Mouse (Mus musculus) thymus, postnatal 10 days (tissue): ENCODE measurements around the gene Smg6.

ENCODE experiments used
- DNase-seq, 2 experiments: peaks; one replicate each; pipeline ENCODE4 v3.0.0; 2021; ENCODE audit warnings: low spot score in 2 of 2

The Smg6 gene

GRCm38 (mm10) chr11:75190905-75191441 is 265.4 kb downstream of the Smg6 start, which contains the start of gene Dph1:
TSS of gene Dph1 (minus strand) at chr11:75191241.
- no peak for DNase-seq

- DNase-seq = no peak
Observed at GRCm38 (mm10) chr11:75191841-75192240, 266.2 kb downstream of the Smg6 start.

GRCm38 (mm10) chr11:75192336-75193214 is 267.0 kb downstream of the Smg6 start:
- peak in 1 of 2 experiments; percentile 65 for DNase-seq

GRCm38 (mm10) chr11:75193256-75194071 is 267.8 kb downstream of the Smg6 start, which contains the start of gene Rtn4rl1:
TSS of gene Rtn4rl1 (plus strand) at chr11:75193783.
- peak; percentile 66 to 77 for DNase-seq

- peak; percentile 42 to 58 for DNase-seq
Observed at GRCm38 (mm10) chr11:75194121-75194849, 268.7 kb downstream of the Smg6 start.

DNA sequence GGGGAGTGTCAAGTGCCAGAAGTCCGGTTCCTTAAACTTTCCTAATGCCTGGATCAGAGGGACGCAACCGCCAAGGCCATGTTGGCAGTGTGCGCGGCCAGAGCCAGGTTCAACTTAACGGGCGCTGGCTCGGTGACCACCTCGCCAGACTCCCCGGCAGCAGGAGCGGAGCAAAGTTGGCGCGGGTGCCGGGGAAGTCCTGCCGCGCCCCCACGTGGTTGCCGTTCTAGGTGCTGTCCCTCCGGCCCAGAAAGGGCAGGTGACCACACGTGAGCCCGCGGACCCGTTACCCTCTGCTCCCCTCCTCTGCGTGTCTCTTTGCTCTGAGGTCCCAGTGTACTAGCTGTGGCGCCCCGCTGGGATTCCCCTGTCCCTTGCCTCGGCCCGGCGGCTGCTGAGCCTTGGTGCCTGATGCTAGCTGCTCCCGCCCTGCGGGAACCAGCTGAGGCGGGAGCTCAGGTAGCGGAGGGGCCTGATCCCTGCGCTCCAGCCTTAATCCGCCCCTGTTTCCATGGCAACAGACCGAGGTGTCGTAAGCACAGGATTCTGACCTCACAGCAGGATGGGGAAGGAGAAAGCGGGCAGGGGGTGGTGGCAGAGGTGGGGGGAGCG is 269.3 kb downstream of the Smg6 start:
- DNase-seq = peak in 1 of 2 experiments; percentile 45

GRCm38 (mm10) chr11:75196131-75196530 is 270.5 kb downstream of the Smg6 start:
- DNase-seq = no peak

- DNase-seq = no peak
Observed at GRCm38 (mm10) chr11:75197956-75198355, 272.3 kb downstream of the Smg6 start.

DNA sequence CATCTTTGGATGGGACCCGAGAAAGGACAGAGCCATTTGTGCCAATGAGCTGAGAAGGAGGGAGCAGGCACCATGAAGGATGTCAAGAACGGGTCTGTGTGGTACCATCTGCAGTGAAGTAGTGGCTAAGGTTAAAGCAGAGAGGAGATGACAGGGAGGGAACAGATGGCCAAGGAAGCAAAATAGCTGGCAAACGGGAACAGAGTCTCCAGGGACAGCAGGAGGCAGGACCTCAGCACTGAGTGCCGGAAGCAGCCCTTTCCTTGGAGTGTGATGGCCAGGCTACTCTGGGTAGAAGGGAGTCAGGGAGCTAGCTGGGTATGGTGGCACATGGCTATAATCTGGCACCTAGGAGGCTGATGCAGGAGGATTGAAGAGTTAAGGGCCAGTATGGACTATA is 273.2 kb downstream of the Smg6 start:
- no peak for DNase-seq

DNA sequence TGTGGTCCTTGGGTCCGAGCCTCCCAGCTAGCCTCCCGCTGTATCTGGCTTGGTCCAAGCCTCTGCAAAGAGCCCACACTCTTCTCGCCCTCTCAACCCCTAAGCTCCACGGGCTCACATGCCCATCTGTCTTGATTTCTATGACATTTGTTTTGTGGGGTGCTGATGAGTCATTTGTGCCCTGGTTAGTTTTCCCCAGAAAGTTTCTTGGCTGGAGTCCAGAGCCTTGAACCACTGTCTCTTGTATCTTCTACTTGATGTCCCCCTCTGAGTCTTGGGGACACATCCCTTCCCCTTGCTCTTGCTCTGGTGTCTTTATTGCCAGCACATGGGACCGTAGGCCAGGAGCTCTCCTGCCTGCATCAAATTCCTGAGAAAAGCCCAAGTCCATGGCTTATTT is 274.3 kb downstream of the Smg6 start:
- DNase-seq = no peak

GRCm38 (mm10) chr11:75200935-75201334 is 275.3 kb downstream of the Smg6 start:
- no peak for DNase-seq

DNA sequence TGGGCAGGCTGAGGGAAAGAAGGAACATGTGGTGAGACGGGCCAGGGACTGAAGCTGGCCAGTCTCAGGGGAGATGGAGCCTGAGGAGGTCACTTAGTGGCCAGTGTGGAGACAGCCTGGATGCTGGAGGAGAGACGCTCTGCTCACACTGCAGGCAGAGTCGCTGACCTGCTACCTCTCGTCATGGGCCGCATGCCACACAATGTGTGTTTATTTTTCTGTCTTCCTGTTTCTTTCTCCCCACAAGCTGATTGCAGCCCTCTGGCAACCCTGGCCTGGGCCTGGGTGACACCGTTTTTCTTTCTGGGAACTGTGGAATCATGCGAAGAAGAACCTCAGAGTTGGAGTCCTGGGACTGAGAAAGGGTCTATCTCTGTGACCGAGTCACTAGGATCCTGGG is 276.1 kb downstream of the Smg6 start:
- no peak for DNase-seq

GRCm38 (mm10) chr11:75203926-75204325 is 278.3 kb downstream of the Smg6 start:
- DNase-seq = no peak

DNA sequence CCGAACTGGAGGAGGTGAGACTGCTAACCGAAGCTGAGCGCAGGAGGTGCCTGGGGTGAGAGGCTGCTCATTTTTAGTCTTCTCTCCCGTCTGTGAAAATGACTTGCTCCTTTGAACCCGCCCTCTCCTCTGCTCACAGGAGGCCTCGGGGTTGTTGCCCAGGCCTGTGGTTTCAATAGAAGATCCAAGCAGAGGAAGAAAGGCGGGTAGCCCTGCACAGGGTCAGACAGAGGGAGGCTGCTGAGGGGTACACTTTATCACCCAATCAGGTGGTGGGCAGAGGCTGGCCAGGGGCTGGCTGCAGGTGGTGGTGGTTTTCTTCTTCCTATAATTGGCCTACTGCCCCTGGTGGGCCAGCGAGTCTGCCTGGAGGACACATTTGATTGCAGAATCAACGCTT is 278.8 kb downstream of the Smg6 start:
- DNase-seq = no peak

- no peak for DNase-seq
Observed at GRCm38 (mm10) chr11:75206347-75206746, 280.7 kb downstream of the Smg6 start.

- no peak for DNase-seq
Observed at GRCm38 (mm10) chr11:75209363-75209762, 283.7 kb downstream of the Smg6 start.

DNA sequence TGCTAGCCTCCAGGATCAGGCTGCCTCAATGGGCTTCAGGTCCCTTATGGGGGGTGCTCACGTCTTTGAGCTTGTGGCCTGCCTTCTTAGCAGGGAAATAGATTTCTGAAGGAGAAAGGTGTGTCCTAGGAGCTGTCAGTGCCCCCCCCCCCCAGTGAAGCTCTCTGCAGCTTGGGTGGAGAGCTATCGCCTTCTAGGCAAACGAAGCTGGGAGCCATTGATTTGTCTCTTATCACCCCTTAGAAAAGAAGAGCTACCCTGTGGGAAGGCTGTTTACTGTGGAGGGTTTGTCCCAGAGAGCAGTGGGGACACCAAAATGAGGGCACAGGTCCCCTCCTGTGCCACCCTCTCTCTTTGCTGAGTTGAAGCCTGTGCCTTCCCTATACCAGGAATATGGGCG is 284.5 kb downstream of the Smg6 start:
- no peak for DNase-seq

- DNase-seq = no peak
Observed at GRCm38 (mm10) chr11:75210755-75211154, 285.1 kb downstream of the Smg6 start.

DNA sequence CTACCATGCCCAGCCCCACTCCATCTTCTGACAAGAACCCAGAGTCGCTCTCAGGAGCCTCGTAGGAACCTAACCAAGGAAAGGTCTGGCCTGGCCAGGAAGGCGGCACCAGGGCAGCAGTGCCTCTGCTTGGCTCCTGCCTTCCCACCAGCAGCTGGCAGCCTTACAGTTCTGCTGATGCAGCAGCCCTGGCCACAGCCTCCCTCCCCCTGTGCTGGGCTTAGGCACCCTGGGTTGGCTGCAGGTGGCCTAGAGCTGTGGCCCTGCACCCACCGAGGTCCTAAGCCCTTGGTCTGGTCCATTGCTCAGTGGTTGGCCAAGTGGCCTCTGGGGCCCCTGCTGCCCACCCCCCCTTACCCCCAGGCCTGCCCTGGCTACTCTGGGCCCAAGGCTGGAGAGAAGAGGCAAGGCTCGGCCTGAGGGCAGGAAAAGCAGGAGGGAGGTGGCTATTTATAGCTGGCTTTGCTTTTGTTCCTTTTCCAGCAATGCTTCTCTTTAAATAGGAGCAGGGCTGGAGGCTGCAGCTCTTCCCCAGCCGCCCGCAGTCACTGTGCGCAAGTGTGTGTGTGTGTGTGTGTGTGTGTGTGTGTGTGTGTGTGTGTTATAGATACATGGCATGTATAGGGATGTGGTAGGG is 286.5 kb downstream of the Smg6 start:
- DNase-seq = no peak

GRCm38 (mm10) chr11:75212876-75213275 is 287.3 kb downstream of the Smg6 start:
- DNase-seq = no peak
